Mouse (Mus musculus) forebrain, postnatal 0 days (tissue): Measurements from ENCODE around the gene Ift81. TPM values are rescaled to one million over a fixed set of nuclear protein-coding genes. Genes with fewer than 3 reads are reported as not detected.

Experiments
- ATAC-seq: fragments of 200-750 bp; cut with Nextera tagmentation; 2 replicates; pipeline ENCODE4 v1.8.0; 2017; ENCODE audit warnings: mild to moderate bottlenecking, moderate library complexity
- DNase-seq: peaks from one replicate; pipeline ENCODE4 v3.0.0-alpha.2; 2015
- H3K27ac ChIP-seq: fragments of 300-500 bp; sonication (generic); 2 replicates; pipeline ENCODE4 v1.5.1; 2014; ENCODE audit warnings: low read depth, mild to moderate bottlenecking, antibody characterized with exemption, low read length, moderate library complexity, mixed read lengths
- H3K27me3 ChIP-seq: fragments of 300-500 bp; sonication (generic); 2 replicates; pipeline ENCODE4 v1.6.1; 2014; ENCODE audit warnings: mild to moderate bottlenecking, low read length, mixed read lengths; ENCODE audit not compliant: insufficient read depth
- H3K36me3 ChIP-seq: fragments of 300-500 bp; sonication (generic); 2 replicates; pipeline ENCODE4 v1.6.1; 2014; ENCODE audit warnings: mild to moderate bottlenecking, moderate library complexity; ENCODE audit not compliant: insufficient read depth
- H3K4me1 ChIP-seq: fragments of 300-500 bp; sonication (generic); 2 replicates; pipeline ENCODE4 v1.6.1; 2014; ENCODE audit warnings: antibody characterized with exemption; ENCODE audit not compliant: insufficient read depth
- H3K4me2 ChIP-seq: fragments of 300-500 bp; sonication (generic); 2 replicates; pipeline ENCODE4 v1.6.1; 2014; ENCODE audit warnings: low read depth, mild to moderate bottlenecking, moderate library complexity
- H3K4me3 ChIP-seq: fragments of 300-500 bp; sonication (generic); 2 replicates; pipeline ENCODE4 v1.5.1; 2014; ENCODE audit warnings: low read depth, low read length, mixed read lengths
- H3K9ac ChIP-seq: fragments of 300-500 bp; sonication (generic); 2 replicates; pipeline ENCODE4 v1.6.1; 2014; ENCODE audit warnings: mild to moderate bottlenecking
- H3K9me3 ChIP-seq: fragments of 300-500 bp; sonication (generic); 2 replicates; pipeline ENCODE4 v1.6.1; 2016; ENCODE audit warnings: low read length
- CTCF ChIP-seq: sonication (generic); IDR thresholded peaks from 2 replicates; pipeline ENCODE4 v1.5.1; 2016; ENCODE audit warnings: antibody characterized with exemption, control low read depth, low read depth
- WGBS: fragments of 180-500 bp; shearing (Covaris S2); extraction: QIAGEN DNeasy Blood & Tissue Kit; methylation state at CpG from one replicate; pipeline ENCODE4 v1.1.7; 2014; 5-methylcytosine and 5-hydroxymethylcytosine counted together
- polyA plus RNA-seq: library from polyadenylated mRNA; unstranded; fragments of >200 nt; fragmentation: Nextera tagmentation; extraction: Ambion mirVana; gene quantifications from 2 replicates; pipeline ENCODE4 v1.2.1, GENCODE M21; 2015
- total RNA-seq: library from RNA; depleted of rRNA; stranded (reverse); fragments of >200 nt; gene quantifications from 2 replicates; pipeline ENCODE4 v1.2.3, GENCODE M21; 2014

Ift81 gene
- total and polyA plus RNA-seq, 2 experiments from 2014 or later: 48.1 to 67.0 TPM

GRCm38 (mm10) chr5:122520254-122521129 is 93.8 kb downstream of the Ift81 start:
- Histone ChIP-seq H3K9me3 (no peaks in the 10 kb centered on the region), H3K27ac (no peak overlapping the region), H3K9ac (no peak overlapping the region), H3K4me1 (no peaks in the 10 kb centered on the region), H3K4me3 (no peak overlapping the region), H3K27me3 (no peaks in the 10 kb centered on the region), H3K4me2 (no peak overlapping the region), H3K36me3 (no peaks in the 10 kb centered on the region)
- TF ChIP-seq CTCF: no peak
- 73% methylated on average over 23 of the region's 23 CpGs for WGBS
- ATAC-seq (no peak), DNase-seq (no peak)

GRCm38 (mm10) chr5:122519043-122519660 is 95.2 kb downstream of the Ift81 start:
- 56% methylated on average over 7 of the region's 7 CpGs for WGBS
- Histone ChIP-seq H3K27me3 (no peaks in the 10 kb centered on the region), H3K27ac (no peak overlapping the region), H3K4me3 (no peak overlapping the region), H3K9me3 (no peaks in the 10 kb centered on the region), H3K36me3 (no peaks in the 10 kb centered on the region), H3K4me1 (peaks cover 3% of the 10 kb centered on the region; the same call in 1 of the 2 replicates), H3K4me2 (no peak overlapping the region), H3K9ac (no peak overlapping the region)
- no peak for ATAC-seq
- DNase-seq: no peak
- TF ChIP-seq CTCF: no peak

- Histone ChIP-seq H3K4me1 (peaks cover 9% of the 10 kb centered on the region; the same call in 1 of the 2 replicates), H3K9me3 (no peaks in the 10 kb centered on the region), H3K27ac (no peak overlapping the region), H3K4me2 (no peak overlapping the region), H3K4me3 (no peak overlapping the region), H3K9ac (no peak overlapping the region), H3K27me3 (no peaks in the 10 kb centered on the region), H3K36me3 (no peaks in the 10 kb centered on the region)
- DNase-seq: no peak
- no peak for TF ChIP-seq CTCF
- WGBS: 46% methylated on average over 8 of the region's 8 CpGs
- ATAC-seq: no peak
Measured at GRCm38 (mm10) chr5:122518247-122518646, 96.1 kb downstream of the Ift81 start.

- Histone ChIP-seq H3K27ac (no peak overlapping the region), H3K4me1 (peaks cover 9% of the 10 kb centered on the region; the same call in 1 of the 2 replicates), H3K4me3 (no peak overlapping the region), H3K4me2 (no peak overlapping the region), H3K36me3 (no peaks in the 10 kb centered on the region), H3K27me3 (no peaks in the 10 kb centered on the region), H3K9me3 (no peaks in the 10 kb centered on the region), H3K9ac (no peak overlapping the region)
- 89% methylated on average over 5 of the region's 5 CpGs for WGBS
- DNase-seq (no peak), ATAC-seq (no peak)
- TF ChIP-seq CTCF: no peak
Measured at GRCm38 (mm10) chr5:122516901-122517300, 97.4 kb downstream of the Ift81 start.

- ATAC-seq (no peak), DNase-seq (no peak)
- H3K9ac ChIP-seq: no peak overlapping the region
- 79% methylated on average over 11 of the region's 11 CpGs for WGBS
- no peak overlapping the region for H3K4me2 ChIP-seq
- no peak overlapping the region for H3K4me3 ChIP-seq
- H3K27ac ChIP-seq: no peak overlapping the region
- no peaks in the 10 kb centered on the region for H3K27me3 ChIP-seq
- peaks cover 9% of the 10 kb centered on the region; the same call in 1 of the 2 replicates for H3K4me1 ChIP-seq
- no peak for TF ChIP-seq CTCF
- no peaks in the 10 kb centered on the region for H3K36me3 ChIP-seq
- H3K9me3 ChIP-seq: no peaks in the 10 kb centered on the region
Measured at GRCm38 (mm10) chr5:122516029-122516730, 98.1 kb downstream of the Ift81 start.

- no peak overlapping the region for H3K9ac ChIP-seq
- no peak overlapping the region for H3K27ac ChIP-seq
- WGBS: 10% methylated on average over 8 of the region's 8 CpGs
- H3K4me2 ChIP-seq: peak overlapping the region; percentile 13; the same call in 1 of the 2 replicates
- no peak for ATAC-seq
- no peaks in the 10 kb centered on the region for H3K27me3 ChIP-seq
- no peak for TF ChIP-seq CTCF
- H3K9me3 ChIP-seq: no peaks in the 10 kb centered on the region
- peaks cover 9% of the 10 kb centered on the region; the same call in 1 of the 2 replicates for H3K4me1 ChIP-seq
- no peak for DNase-seq
- no peak overlapping the region for H3K4me3 ChIP-seq
- H3K36me3 ChIP-seq: no peaks in the 10 kb centered on the region
Measured at GRCm38 (mm10) chr5:122514127-122514521, 100.2 kb downstream of the Ift81 start.
